Mouse (Mus musculus) heart, embryonic 11.5 days (tissue): Measurements from ENCODE around the gene Dusp12. TPM values are rescaled to one million over a fixed set of nuclear protein-coding genes. Genes with fewer than 3 reads are reported as not detected.

Experiments
- ATAC-seq: fragments of 200-750 bp; cut with Nextera tagmentation; replicated peaks from 2 replicates; pipeline ENCODE4 v1.8.0; 2017; ENCODE audit warnings: moderate library complexity; ENCODE audit not compliant: insufficient number of reproducible peaks, low FRiP score, low TSS enrichment
- H3K27ac ChIP-seq: fragments of 300-500 bp; sonication (generic); 2 replicates; pipeline ENCODE4 v1.5.1; 2014; ENCODE audit warnings: mild to moderate bottlenecking, low read depth, low read length
- H3K27me3 ChIP-seq: fragments of 300-500 bp; sonication (generic); 2 replicates; pipeline ENCODE4 v1.6.1; 2014; ENCODE audit warnings: mild to moderate bottlenecking, low read length, mixed read lengths; ENCODE audit not compliant: control insufficient read depth, insufficient read depth
- H3K36me3 ChIP-seq: fragments of 300-500 bp; sonication (generic); 2 replicates; pipeline ENCODE4 v1.6.1; 2014; ENCODE audit warnings: mild to moderate bottlenecking, low read length, moderate library complexity, mixed read lengths; ENCODE audit not compliant: control insufficient read depth, insufficient read depth
- H3K4me1 ChIP-seq: fragments of 300-500 bp; sonication (generic); 2 replicates; pipeline ENCODE4 v1.6.1; 2014; ENCODE audit warnings: low read length; ENCODE audit not compliant: control insufficient read depth, insufficient read depth
- H3K4me2 ChIP-seq: fragments of 300-500 bp; sonication (generic); 2 replicates; pipeline ENCODE4 v1.6.1; 2014; ENCODE audit warnings: mild to moderate bottlenecking, moderate library complexity
- H3K4me3 ChIP-seq: fragments of 300-500 bp; sonication (generic); 2 replicates; pipeline ENCODE4 v1.5.1; 2014; ENCODE audit warnings: low read depth, low read length
- H3K9ac ChIP-seq: fragments of 300-500 bp; sonication (generic); 2 replicates; pipeline ENCODE4 v1.6.1; 2014; ENCODE audit warnings: mild to moderate bottlenecking, low read depth, low read length, moderate library complexity
- H3K9me3 ChIP-seq: fragments of 300-500 bp; sonication (generic); replicated peaks from 2 replicates; pipeline ENCODE4 v1.6.1; 2016; ENCODE audit warnings: low read length; ENCODE audit not compliant: control insufficient read depth
- WGBS: fragments of 180-500 bp; shearing (Covaris S2); extraction: QIAGEN DNeasy Blood & Tissue Kit; methylation state at CpG from one replicate; pipeline ENCODE4 v1.1.7; 2014; ENCODE audit not compliant: insufficient replicate concordance; 5-methylcytosine and 5-hydroxymethylcytosine counted together
- polyA plus RNA-seq: library from polyadenylated mRNA; unstranded; fragments of >200 nt; fragmentation: Nextera tagmentation; extraction: Ambion mirVana; gene quantifications from 2 replicates; pipeline ENCODE4 v1.2.1, GENCODE M21; 2014

Gene Dusp12
- polyA plus RNA-seq, 1 experiment from 2014 or later = 25.6 TPM

DNA sequence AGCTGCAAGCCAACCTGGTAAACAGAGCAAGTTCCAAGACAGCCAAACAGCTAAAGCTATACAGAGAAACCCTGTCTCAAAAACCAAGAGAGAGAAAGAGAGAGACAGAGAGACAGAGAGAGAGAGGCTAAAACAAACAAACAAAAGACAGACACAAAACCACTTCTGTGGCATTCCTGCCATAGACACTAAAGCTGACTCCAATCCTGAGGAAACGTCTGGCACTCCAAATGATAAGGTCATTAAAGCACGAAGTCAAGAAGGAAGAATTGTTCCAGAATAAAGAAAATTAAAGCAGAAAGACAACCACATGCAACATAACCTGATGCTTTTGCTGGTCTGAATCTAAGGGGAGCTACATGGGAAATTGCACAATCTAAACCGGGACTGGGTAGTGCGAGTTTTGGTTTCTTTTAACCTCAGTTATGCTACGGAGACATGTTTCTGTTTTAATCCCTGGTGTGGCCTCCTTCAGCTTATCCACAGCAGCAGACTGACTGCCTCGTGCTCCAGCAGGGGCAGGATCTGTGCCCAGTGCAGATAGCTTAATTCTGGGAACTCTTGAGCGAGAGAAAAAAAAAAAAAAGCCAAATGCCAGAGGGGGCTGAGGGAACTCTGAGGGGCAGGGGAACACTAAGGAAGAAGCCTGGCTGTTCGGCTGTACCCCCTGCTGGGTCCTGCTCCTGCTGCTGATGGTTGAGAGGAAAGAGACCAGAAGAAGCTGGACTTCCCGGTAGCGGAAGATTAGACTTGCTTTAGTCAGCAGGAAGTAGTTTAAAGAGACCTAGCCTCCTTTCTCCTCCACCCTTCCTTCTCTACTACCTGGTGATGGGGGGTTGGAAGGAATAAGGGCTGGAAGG is 39.7 kb downstream of the Dusp12 start:
- Histone ChIP-seq H3K27ac (peak overlapping the region; percentile 73), H3K36me3 (0 out of 2 replicates have a peak, but pooled peaks cover 2% of the 10 kb centered on the region), H3K9ac (peak overlapping the region; percentile 62), H3K4me2 (peak overlapping the region; percentile 57), H3K4me3 (no peak overlapping the region; the same call in 1 of the 2 replicates), H3K4me1 (peaks cover 20% of the 10 kb centered on the region), H3K27me3 (no peaks in the 10 kb centered on the region), H3K9me3 (no peaks in the 10 kb centered on the region)
- 13% methylated on average over 10 of the region's 10 CpGs for WGBS
- ATAC-seq = peak; percentile 60; the same call in 1 of the 2 replicates

DNA sequence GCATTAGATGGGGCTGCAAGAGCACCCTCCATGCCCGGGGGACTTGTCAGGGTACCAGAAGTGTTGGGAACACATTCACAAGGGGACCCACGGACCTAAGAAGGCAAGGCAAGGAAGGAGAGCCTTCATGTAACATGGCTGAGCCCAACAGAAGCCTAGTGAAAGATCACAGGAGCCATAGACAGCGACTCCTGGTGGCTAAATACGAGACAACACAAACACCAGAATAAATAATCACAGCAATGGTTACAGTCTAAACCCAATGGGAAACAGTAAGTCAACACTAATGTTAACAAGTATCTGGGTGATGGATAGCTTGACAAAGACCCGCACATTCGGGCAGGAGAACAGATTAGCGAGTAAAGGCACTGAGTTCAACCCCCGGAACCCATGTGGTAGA is 41.0 kb downstream of the Dusp12 start:
- ATAC-seq = no peak
- H3K9me3 ChIP-seq = no peaks in the 10 kb centered on the region
- no peaks in the 10 kb centered on the region for H3K36me3 ChIP-seq
- no peaks in the 10 kb centered on the region for H3K27me3 ChIP-seq
- no peak overlapping the region for H3K27ac ChIP-seq
- H3K4me2 ChIP-seq = no peak overlapping the region
- 58% methylated on average over 8 of the region's 8 CpGs for WGBS
- no peak overlapping the region for H3K9ac ChIP-seq
- no peak overlapping the region for H3K4me3 ChIP-seq
- peaks cover 12% of the 10 kb centered on the region for H3K4me1 ChIP-seq

DNA sequence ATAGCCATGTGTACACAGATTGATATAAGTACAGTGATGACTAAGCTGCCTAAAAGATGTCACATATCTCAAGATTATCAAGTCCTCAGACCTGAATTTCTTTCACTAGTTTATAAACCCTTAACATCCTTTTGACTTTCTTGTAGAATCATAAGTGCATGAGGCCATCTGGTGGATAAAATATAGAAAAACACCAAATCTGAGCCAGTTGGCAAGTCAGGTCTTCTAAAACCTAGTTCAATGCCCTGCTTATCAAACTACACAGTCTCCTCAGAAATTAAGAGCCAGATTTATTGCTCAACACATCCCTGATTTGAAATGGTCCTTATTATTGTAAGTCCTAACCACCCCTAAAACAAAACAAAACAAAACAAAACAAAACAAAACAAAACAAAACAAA is 45.7 kb downstream of the Dusp12 start:
- Histone ChIP-seq H3K9me3 (no peaks in the 10 kb centered on the region), H3K36me3 (no peaks in the 10 kb centered on the region; the same call in 1 of the 2 replicates), H3K4me3 (no peak overlapping the region), H3K4me2 (no peak overlapping the region), H3K27me3 (no peaks in the 10 kb centered on the region), H3K27ac (no peak overlapping the region), H3K9ac (no peak overlapping the region), H3K4me1 (peaks cover 9% of the 10 kb centered on the region; the same call in 1 of the 2 replicates)
- ATAC-seq = no peak

DNA sequence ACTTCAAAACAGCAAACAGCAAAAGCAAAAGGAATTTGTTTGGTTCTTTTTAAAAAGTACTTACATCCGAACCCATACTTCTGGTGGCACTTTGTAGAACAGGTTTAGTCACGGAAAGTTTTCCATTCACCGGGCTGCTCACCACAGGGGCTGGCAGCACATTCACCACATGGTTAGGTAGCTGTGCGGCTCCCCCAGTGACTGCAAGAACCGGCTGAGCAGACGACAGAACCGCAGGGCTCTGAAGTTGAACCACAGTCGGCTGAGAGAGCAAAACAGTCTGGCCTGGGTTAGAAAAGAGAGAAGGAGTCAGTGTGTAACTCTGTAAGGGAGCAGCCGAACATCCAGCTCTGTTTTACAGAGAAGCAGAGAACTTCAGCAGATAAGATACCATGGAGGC is 50.6 kb downstream of the Dusp12 start:
- H3K9me3 ChIP-seq = no peaks in the 10 kb centered on the region
- ATAC-seq = no peak
- peaks cover 4% of the 10 kb centered on the region for H3K4me1 ChIP-seq
- WGBS = 63% methylated on average over 9 of the region's 9 CpGs
- no peaks in the 10 kb centered on the region; the same call in 1 of the 2 replicates for H3K36me3 ChIP-seq
- H3K9ac ChIP-seq = no peak overlapping the region
- H3K27me3 ChIP-seq = no peaks in the 10 kb centered on the region
- no peak overlapping the region for H3K27ac ChIP-seq
- no peak overlapping the region for H3K4me2 ChIP-seq
- H3K4me3 ChIP-seq = no peak overlapping the region

DNA sequence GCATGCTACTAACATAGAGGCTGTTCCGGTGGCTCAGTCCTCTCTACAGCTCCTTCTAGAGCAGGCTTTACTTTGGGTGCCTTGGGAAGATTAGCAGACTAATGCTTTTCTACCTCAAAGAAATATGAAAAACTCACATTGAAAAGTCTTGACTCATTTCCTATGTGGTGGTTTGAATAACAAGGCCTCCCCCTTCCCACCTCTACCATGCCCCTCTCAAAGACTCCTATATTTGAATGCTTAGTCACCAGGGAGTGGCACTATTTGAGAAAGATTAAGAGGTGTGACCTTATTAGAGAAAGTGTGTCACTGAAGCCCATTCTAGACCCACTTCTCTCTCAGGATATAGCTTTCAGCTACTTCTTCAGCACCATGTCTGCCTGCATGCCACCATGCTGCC is 55.6 kb downstream of the Dusp12 start:
- WGBS = 93% methylated on average over 1 of the region's 1 CpGs
- no peak overlapping the region for H3K9ac ChIP-seq
- no peak overlapping the region for H3K27ac ChIP-seq
- no peaks in the 10 kb centered on the region; the same call in 1 of the 2 replicates for H3K36me3 ChIP-seq
- no peak overlapping the region for H3K4me2 ChIP-seq
- H3K4me3 ChIP-seq = no peak overlapping the region
- ATAC-seq = no peak
- peaks cover under 1% of the 10 kb centered on the region for H3K4me1 ChIP-seq
- no peaks in the 10 kb centered on the region for H3K9me3 ChIP-seq
- H3K27me3 ChIP-seq = no peaks in the 10 kb centered on the region

DNA sequence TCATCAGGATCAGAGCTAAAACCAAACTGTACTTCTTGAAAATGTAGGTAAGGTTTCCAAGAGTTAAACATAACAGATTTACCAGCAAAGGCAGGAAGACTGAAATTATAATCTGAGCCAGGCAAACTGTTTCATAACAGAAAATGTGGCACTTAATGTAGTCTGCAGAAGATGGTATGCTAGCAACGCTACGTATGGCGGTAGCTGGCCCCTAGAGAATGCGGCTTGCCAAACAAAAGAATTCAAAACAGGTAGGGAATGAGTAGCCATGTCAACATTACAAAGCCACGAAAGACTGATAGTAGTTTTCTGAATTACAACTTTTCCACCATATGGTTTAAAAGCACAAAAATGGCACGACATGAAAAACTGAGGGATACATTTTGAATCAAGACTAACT is 56.0 kb downstream of the Dusp12 start:
- H3K36me3 ChIP-seq = no peaks in the 10 kb centered on the region; the same call in 1 of the 2 replicates
- ATAC-seq = no peak
- no peaks in the 10 kb centered on the region; the same call in 1 of the 2 replicates for H3K4me1 ChIP-seq
- H3K27ac ChIP-seq = no peak overlapping the region
- no peaks in the 10 kb centered on the region for H3K27me3 ChIP-seq
- H3K4me2 ChIP-seq = no peak overlapping the region
- no peak overlapping the region for H3K9ac ChIP-seq
- no peaks in the 10 kb centered on the region for H3K9me3 ChIP-seq
- WGBS = 91% methylated on average over 6 of the region's 6 CpGs
- no peak overlapping the region for H3K4me3 ChIP-seq

Other genes starting within 250 kb of the Dusp12 start
- gene Olfml2b, start 241.0 kb downstream of the Dusp12 start, polyA plus RNA-seq = 42.4 and 51.2 TPM in 2 replicates
- 13.7 and 17.0 TPM in 2 replicates for gene Atf6, start 17.8 kb downstream of the Dusp12 start, polyA plus RNA-seq
- 0.38 and 0.66 TPM in 2 replicates for gene Gm26620, start 475 bp downstream of the Dusp12 start, polyA plus RNA-seq
- not detected in 2 replicates for gene Fcrlb, start 27.4 kb upstream of the Dusp12 start, polyA plus RNA-seq
- 0.36 TPM in 1 of 2 replicates, not detected in the other for gene Fcrla, start 42.0 kb upstream of the Dusp12 start, polyA plus RNA-seq
- gene Fcgr2b, start 91.0 kb upstream of the Dusp12 start, polyA plus RNA-seq = 0.59 TPM in 1 of 2 replicates, not detected in the other
- gene Fcgr4, start 133.4 kb upstream of the Dusp12 start, polyA plus RNA-seq = 0.23 TPM in 1 of 2 replicates, not detected in the other
- gene Fcgr3, start 179.4 kb upstream of the Dusp12 start, polyA plus RNA-seq = 3.8 and 4.4 TPM in 2 replicates
- gene Cfap126, start 228.4 kb upstream of the Dusp12 start, polyA plus RNA-seq = 2.7 and 5.6 TPM in 2 replicates